Mouse (Mus musculus) myocyte (in vitro differentiated cells): Measurements from ENCODE around the gene Plxnc1.

Experiments used
- MYOD1 ChIP-seq, 3 experiments: IDR thresholded peaks; one replicate each; pipeline ENCODE4 v1.6.1; 2011; ENCODE audit warnings: control low read depth in 2 of 3, low read depth in 2 of 3, mild to moderate bottlenecking in 2 of 3, moderate library complexity in 1 of 3; ENCODE audit not compliant: insufficient read length in 2 of 3, control insufficient read depth in 1 of 3
- POLR2A ChIP-seq: IDR thresholded peaks from one replicate; pipeline ENCODE4 v1.6.1; 2011; ENCODE audit warnings: low read depth, mild to moderate bottlenecking, control low read depth, moderate library complexity; ENCODE audit not compliant: insufficient read length
- TCF12 ChIP-seq: IDR thresholded peaks from one replicate; pipeline ENCODE4 v1.6.1; 2011; ENCODE audit warnings: mild to moderate bottlenecking, control low read depth; ENCODE audit not compliant: poor library complexity, insufficient read depth, severe bottlenecking

DNA sequence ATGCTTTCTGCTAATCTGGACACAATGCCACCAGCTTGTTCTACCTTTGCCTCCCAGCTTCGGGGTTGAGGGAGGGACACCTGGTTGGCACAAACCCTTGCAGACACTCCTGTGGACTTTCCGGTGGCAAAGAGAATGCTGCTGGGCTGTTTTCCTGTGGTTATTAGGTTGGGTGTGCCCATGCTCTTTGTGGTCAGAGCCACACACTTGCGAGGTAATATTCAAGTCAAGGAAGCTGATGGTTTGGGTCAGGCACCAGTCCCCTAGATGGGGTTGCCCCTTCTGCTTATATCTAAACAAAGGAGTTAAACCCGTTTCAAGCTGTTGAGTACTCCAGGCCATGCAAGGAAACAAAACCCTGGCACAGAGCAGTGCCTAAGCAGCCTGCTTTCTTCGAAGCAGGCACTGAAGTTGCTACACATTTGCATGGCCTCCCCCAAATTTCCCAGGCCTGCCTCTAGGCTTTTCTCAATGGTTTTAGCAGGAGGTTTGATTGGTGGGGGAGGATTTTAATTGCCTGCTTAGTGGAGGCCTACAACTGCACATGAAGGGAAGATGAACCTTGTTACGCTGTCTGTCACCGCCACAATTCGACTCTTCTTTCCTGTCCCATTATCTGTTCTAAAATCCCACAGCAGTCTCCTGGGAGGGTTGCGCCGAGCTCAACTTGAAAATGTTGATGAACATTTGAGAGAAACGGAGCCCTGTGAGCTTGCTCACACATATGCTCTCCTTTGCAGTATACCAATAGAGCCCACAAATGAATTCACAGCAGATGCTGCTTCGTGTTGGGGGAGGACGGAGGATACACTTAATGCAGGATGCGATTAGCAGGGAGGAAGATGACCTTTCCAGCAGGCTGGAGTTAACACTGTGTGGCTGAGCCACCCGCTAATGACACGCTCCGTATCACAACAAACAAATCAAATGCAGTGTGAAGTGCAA, 132.5 kb downstream of the Plxnc1 start:
- no peak for TF ChIP-seq POLR2A
- no peak for TF ChIP-seq MYOD1 (IDR thresholded peaks at IDR 0.05; ENCODE audit: control insufficient read depth in 1 of 3, insufficient read length in 2 of 3, low read depth in 2 of 3)
- TF ChIP-seq TCF12, result no peak
